Mouse (Mus musculus) MEL (cell line): ENCODE results near the gene Slc22a7.

Experiments used
- CTCF ChIP-seq, 3 experiments: IDR thresholded peaks in 2 of 3; conservative IDR thresholded peaks in 1 of 3; 2 replicates each; pipeline ENCODE4 v1.5.1; 2011 to 2012; ENCODE audit warnings: low read length in 3 of 3, low read depth in 2 of 3, mild to moderate bottlenecking in 2 of 3, improper control_type of control experiment in 1 of 3, inconsistent platforms in 1 of 3, mixed read lengths in 1 of 3, moderate library complexity in 1 of 3; ENCODE audit not compliant: control insufficient read depth in 1 of 3, insufficient read depth in 1 of 3, poor library complexity in 1 of 3, severe bottlenecking in 1 of 3
- ELF1 ChIP-seq: IDR thresholded peaks from 2 replicates; pipeline ENCODE4 v1.6.1; 2014; ENCODE audit warnings: low read depth, mild to moderate bottlenecking, inconsistent platforms, low read length, improper control_type of control experiment, moderate library complexity
- EP300 ChIP-seq, 2 experiments: IDR thresholded peaks; 2 replicates each; pipeline ENCODE4 v1.6.1; 2011; ENCODE audit warnings: improper control_type of control experiment in 2 of 2, low read length in 2 of 2, low read depth in 1 of 2, mild to moderate bottlenecking in 1 of 2
- ETS1 ChIP-seq: IDR thresholded peaks from 2 replicates; pipeline ENCODE4 v1.6.1; 2012; ENCODE audit warnings: low read depth, mild to moderate bottlenecking, inconsistent platforms, low read length, improper control_type of control experiment, moderate library complexity
- JUND ChIP-seq: IDR thresholded peaks from 2 replicates; pipeline ENCODE4 v1.6.1; 2011; ENCODE audit warnings: low read depth, mild to moderate bottlenecking, improper control_type of control experiment, low read length
- MEF2A ChIP-seq: IDR thresholded peaks from 2 replicates; pipeline ENCODE4 v1.6.1; 2014; ENCODE audit warnings: low read depth, mild to moderate bottlenecking, inconsistent platforms, low read length, improper control_type of control experiment; ENCODE audit not compliant: poor library complexity, insufficient replicate concordance, severe bottlenecking; ENCODE audit errors: extremely low read depth
- MXI1 ChIP-seq: IDR thresholded peaks from 2 replicates; pipeline ENCODE4 v1.6.1; 2011; ENCODE audit warnings: mild to moderate bottlenecking, low read depth, low read length, improper control_type of control experiment
- MYB ChIP-seq: IDR thresholded peaks from 2 replicates; pipeline ENCODE4 v1.6.1; 2011; ENCODE audit warnings: mild to moderate bottlenecking, low read depth, low read length, improper control_type of control experiment
- POLR2A ChIP-seq, 2 experiments: IDR thresholded peaks; 2 replicates each; pipeline ENCODE4 v1.6.1; 2011 to 2012; ENCODE audit warnings: low read length in 2 of 2, mild to moderate bottlenecking in 2 of 2, control low read depth in 1 of 2, improper control_type of control experiment in 1 of 2, low read depth in 1 of 2, moderate library complexity in 1 of 2; ENCODE audit not compliant: control insufficient read depth in 1 of 2, insufficient read depth in 1 of 2, poor library complexity in 1 of 2
- SMC3 ChIP-seq: IDR thresholded peaks from 2 replicates; pipeline ENCODE4 v1.6.1; 2011; ENCODE audit warnings: low read depth, low read length, improper control_type of control experiment
- TBP ChIP-seq: IDR thresholded peaks from 2 replicates; pipeline ENCODE4 v1.8.0; 2011; ENCODE audit warnings: low read depth, low read length, improper control_type of control experiment
- USF1 ChIP-seq: IDR thresholded peaks from 2 replicates; pipeline ENCODE4 v1.6.1; 2014; ENCODE audit warnings: low read depth, mild to moderate bottlenecking, inconsistent platforms, low read length, improper control_type of control experiment, moderate library complexity

- TF ChIP-seq USF1: no peak
- TF ChIP-seq TBP: no peak
- TF ChIP-seq EP300 (IDR thresholded peaks at IDR 0.05; ENCODE audit: low read depth in 1 of 2, low read length in 2 of 2): no peak
- TF ChIP-seq SMC3: no peak
- no peak for TF ChIP-seq MYB
- no peak for TF ChIP-seq CTCF (IDR thresholded peaks at IDR 0.05 in 2 of 3, conservative IDR thresholded peaks at IDR 0.05 in 1 of 3; ENCODE audit: control insufficient read depth in 1 of 3, insufficient read depth in 1 of 3, low read depth in 2 of 3, low read length in 3 of 3, poor library complexity in 1 of 3, severe bottlenecking in 1 of 3)
- TF ChIP-seq POLR2A (IDR thresholded peaks at IDR 0.05; ENCODE audit: control insufficient read depth in 1 of 2, insufficient read depth in 1 of 2, low read depth in 1 of 2, low read length in 2 of 2, poor library complexity in 1 of 2): no peak
- no peak for TF ChIP-seq MXI1
- no peak for TF ChIP-seq MEF2A
- no peak for TF ChIP-seq ELF1
- TF ChIP-seq ETS1: no peak
- TF ChIP-seq JUND: no peak
Measured at GRCm38 (mm10) chr17:46418628-46419027, 19.6 kb downstream of the Slc22a7 start.
